Mouse (Mus musculus) retina, embryonic 14.5 days (tissue): Measurements from ENCODE around the gene 1700113H08Rik.

Experiments
- DNase-seq: peaks from one replicate; pipeline ENCODE4 v3.0.0-alpha.2; 2015; ENCODE audit warnings: low spot score

1700113H08Rik gene

DNA sequence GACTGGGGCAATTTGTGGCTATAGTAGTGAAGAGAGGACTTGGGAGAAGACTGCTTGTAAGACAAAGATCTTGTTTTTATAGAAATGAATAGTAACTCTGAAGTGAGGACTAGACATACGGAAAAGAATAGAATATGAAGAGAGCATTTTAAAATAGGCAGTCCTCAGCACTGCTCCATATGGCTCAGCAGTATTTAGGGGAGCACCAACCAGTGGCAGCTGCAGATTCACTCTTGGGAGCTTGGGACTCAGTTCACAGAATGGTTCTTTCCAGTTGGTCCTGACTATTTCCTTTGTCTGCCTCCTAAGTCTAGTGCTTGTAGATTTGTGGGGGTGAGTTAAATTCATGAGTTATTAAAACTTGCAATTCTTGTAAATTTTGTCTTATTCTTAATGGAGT, 151.6 kb downstream of the 1700113H08Rik start:
- no peak for DNase-seq

DNA sequence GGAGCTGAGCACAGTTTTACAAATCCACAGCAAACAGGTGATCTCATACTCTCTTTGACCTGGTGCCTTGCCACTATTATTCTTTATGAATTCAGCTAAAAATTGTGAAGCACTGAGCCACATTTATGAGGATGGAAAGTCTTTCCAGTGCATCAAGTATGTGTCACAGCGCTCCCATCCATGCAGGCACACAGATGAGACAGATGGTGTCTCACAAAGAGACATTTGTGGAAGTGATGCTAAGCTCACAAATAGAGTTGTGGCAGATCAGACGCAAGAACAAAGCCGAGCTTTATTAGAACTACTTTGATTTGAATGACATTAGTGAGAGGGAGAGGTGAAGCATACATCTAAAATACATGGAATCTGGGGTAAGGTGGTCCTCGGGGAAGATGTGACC, 153.2 kb downstream of the 1700113H08Rik start:
- no peak for DNase-seq

DNA sequence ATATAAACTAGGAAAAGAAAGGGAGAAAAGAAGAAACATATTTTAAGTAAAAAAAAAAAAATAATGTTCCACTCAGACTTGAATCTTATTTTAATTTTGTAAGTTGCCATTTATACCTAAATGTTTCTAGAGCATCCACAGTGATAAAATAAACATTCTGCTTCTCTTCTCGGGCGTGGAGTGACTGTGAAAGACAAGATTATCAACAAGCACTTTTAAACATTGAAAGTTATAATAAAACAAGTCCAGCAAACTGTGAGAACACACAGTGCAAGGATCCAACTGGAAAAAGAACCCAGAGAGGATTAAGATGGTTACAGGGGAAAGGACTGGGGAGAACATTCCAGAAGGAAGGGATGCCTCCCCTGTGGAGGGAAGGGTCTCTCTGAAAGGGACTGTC, 155.0 kb downstream of the 1700113H08Rik start:
- DNase-seq = no peak

DNA sequence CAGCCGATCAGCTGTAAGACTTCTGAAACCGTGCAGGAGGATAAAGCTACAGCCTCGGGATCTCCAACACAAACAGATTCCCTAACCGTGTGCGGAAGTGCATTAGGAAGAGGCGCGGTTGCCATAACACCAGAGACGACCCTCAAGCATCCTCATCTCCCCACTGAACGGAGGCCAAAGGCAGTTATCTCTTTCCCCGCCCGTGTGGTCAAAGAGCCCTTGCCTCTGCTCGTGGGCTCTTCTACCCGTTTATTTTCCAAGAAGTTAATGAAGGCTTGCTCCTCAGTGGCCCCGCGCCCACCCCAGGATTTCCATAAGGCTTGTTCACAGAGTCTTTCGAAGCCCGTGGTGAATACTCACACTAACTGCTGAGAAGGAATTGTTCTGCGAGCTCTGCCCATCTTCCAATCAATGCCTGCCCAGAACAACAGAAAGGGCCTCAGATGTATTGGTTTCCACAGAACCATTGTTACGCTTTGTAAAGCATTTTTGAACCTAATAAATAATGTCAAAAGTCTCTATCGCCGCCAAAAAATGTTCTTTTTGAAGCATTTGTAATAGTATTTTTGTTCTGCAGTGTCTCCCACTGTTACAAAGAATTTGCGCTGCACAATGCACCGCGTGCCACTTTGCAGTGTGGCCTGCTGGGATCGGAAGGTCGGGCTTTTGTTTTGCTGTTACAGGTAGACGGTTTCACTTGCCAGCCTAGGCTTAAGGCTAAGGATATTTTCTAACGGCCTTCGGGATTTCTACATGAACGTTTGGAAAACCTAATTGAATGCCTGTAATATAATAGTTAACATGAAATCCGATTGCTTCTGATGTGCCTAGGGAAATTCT, 172.4 kb downstream of the 1700113H08Rik start:
- peak; percentile 23 for DNase-seq

DNA sequence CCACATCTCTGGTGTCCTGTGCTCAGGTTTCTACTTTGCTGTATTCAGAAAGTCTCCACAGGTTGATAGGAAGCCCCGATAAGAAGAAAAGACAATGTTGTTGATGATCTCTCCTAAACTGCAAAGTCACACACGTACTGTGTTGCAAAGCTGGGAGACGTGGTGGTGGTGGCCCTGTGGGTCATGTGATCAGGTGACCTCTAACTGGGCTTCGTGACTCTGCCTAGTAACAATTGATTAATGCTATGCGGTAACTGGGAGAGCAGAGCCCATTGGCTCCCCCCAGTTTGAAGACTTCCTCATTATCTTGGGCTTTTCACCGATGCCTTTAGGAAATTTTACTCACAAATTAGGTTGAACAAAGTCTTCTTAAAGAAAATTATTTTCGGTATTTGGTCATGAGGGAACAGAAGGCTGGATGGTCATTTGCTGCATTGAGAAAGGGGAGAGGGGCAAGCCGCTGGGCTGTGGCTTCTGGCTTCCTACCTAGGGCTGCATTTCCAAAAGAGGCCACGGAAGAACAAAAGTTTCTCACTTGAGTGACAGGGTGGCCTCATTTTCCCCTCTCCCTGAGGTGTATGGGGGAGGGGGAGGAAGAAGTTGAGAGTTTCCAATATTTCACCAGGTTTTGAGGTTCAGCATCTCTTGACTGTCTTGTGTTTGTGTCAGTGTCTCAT, 181.6 kb downstream of the 1700113H08Rik start:
- DNase-seq = no peak

DNA sequence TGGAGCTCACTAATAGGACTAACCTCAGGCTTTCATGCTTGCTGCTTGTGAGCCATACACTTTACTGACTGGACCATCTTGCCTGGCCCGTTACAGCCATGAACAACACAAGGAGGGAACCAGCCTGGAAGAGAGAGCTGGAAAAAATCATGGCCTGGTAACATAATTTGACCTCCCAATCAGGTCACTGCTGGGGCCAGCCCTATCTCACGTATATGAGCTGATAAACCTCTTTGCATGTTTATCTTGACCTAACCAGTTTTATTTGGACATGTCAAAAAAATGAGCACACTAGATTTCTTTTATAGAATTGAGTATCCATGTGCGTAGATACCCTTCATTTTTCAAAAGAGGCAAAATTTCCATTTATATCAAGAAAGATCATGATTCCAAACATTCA, 213.9 kb downstream of the 1700113H08Rik start:
- DNase-seq = no peak

DNA sequence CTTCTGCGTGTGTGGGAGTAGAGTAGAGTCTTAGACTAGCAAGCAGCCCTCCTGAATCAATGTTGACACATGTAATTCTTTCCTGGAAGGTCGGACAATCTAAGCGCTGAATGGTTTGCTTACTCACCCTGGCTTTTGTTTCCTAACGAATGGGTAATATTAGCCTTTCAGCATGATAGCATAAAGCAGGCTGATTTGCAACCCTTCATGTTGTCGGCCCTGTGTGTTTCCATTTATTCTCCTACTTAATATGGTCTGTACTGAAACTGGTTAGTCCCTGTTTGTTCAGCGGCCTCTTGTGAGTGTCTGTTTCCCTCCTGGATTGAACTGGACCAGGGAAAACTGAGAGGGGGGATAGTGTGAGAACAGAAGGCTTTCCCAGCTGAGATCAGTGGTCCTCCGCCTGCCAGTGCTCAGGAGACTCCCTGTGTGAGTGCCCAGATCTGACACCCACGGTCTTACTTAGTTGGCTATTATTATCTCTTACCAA, 214.3 kb downstream of the 1700113H08Rik start:
- no peak for DNase-seq

DNA sequence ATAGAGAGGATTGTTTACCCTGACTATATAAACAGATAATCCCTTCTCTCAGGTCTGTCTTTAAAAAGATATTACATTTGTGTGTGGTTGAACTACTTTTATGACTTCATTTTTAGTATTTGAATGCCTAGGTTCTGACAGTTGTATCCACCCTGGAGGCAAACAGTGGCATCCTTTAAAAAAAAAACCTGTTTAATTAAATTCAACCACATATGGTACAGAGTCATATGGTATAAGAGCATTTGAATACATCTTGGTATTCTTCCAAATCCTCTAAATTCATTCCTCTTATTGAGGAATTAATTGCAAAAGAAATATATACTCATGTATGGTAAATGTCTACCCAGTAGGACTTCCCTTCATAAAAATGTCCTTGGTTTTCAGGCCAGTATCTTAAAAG, 217.2 kb downstream of the 1700113H08Rik start:
- DNase-seq = no peak
